Mouse (Mus musculus): ENCODE results near the gene 4921536K21Rik. TPM values are rescaled to one million over a fixed set of nuclear protein-coding genes. Genes with fewer than 3 reads are reported as not detected.

The 4921536K21Rik gene
- 0.12 and 0.20 TPM in 2 replicates for polyA plus RNA-seq (2016; fragmentation: Nextera tagmentation; extraction: Ambion mirVana)

- H3K36me3 ChIP-seq = peaks cover 25% of the 10 kb centered on the region
- H3K27ac ChIP-seq (ENCODE audit: poor library complexity, severe bottlenecking) = peak within 1 kb of the TSS; percentile 77
- H3K9ac ChIP-seq = peak within 1 kb of the TSS; percentile 78
- ATAC-seq (ENCODE audit: insufficient number of reproducible peaks, low FRiP score) = peak; percentile 97
- H3K4me3 ChIP-seq = peak within 1 kb of the TSS; percentile 60
- peaks cover 14% of the 10 kb centered on the region for H3K4me1 ChIP-seq (replicated peaks)
- WGBS = 3% methylated on average over 46 of the region's 46 CpGs
- H3K9me3 ChIP-seq (replicated peaks) = no peaks in the 10 kb centered on the region
- H3K27me3 ChIP-seq (replicated peaks) = no peaks in the 10 kb centered on the region
- peak within 1 kb of the TSS; percentile 89 for H3K4me2 ChIP-seq
Observed at GRCm38 (mm10) chr11:3894406-3895281, at the start of gene 4921536K21Rik, which contains the start of gene Dusp18. Gene 4921536K21Rik, minus strand, starts transcription at chr11:3895098. Gene Dusp18, plus strand, starts transcription at chr11:3895240.

- no peak overlapping the region for H3K4me2 ChIP-seq
- H3K36me3 ChIP-seq = no peaks in the 10 kb centered on the region
- no peaks in the 10 kb centered on the region for H3K9me3 ChIP-seq (replicated peaks)
- peaks cover 3% of the 10 kb centered on the region for H3K27me3 ChIP-seq (replicated peaks)
- no peak overlapping the region for H3K9ac ChIP-seq
- 77% methylated on average over 7 of the region's 7 CpGs for WGBS
- no peaks in the 10 kb centered on the region for H3K4me1 ChIP-seq (replicated peaks)
- no peak overlapping the region for H3K4me3 ChIP-seq
- no peak for ATAC-seq (ENCODE audit: insufficient number of reproducible peaks, low FRiP score)
- H3K27ac ChIP-seq (ENCODE audit: poor library complexity, severe bottlenecking) = no peak overlapping the region
Observed at GRCm38 (mm10) chr11:3941371-3941770, 46.5 kb upstream of the 4921536K21Rik start.

- Histone ChIP-seq H3K4me2 (no peak overlapping the region), H3K9me3 (replicated peaks) (no peaks in the 10 kb centered on the region), H3K4me1 (replicated peaks) (peaks cover 3% of the 10 kb centered on the region), H3K36me3 (no peaks in the 10 kb centered on the region), H3K4me3 (no peak overlapping the region), H3K9ac (no peak overlapping the region), H3K27ac (ENCODE audit: poor library complexity, severe bottlenecking) (no peak overlapping the region), H3K27me3 (replicated peaks) (no peaks in the 10 kb centered on the region)
- no peak for ATAC-seq (ENCODE audit: insufficient number of reproducible peaks, low FRiP score)
- 75% methylated on average over 13 of the region's 13 CpGs for WGBS
Observed at GRCm38 (mm10) chr11:3937321-3937874, 42.5 kb upstream of the 4921536K21Rik start.

- Histone ChIP-seq H3K4me3 (no peak overlapping the region), H3K4me2 (no peak overlapping the region), H3K9ac (no peak overlapping the region), H3K27ac (ENCODE audit: poor library complexity, severe bottlenecking) (no peak overlapping the region), H3K9me3 (replicated peaks) (no peaks in the 10 kb centered on the region), H3K4me1 (replicated peaks) (peaks cover 3% of the 10 kb centered on the region), H3K27me3 (replicated peaks) (no peaks in the 10 kb centered on the region), H3K36me3 (no peaks in the 10 kb centered on the region)
- 85% methylated on average over 3 of the region's 3 CpGs for WGBS
- no peak for ATAC-seq (ENCODE audit: insufficient number of reproducible peaks, low FRiP score)
Observed at GRCm38 (mm10) chr11:3936318-3936717, 41.4 kb upstream of the 4921536K21Rik start.

GRCm38 (mm10) chr11:3935135-3935534 is 40.2 kb upstream of the 4921536K21Rik start:
- Histone ChIP-seq H3K9me3 (replicated peaks) (no peaks in the 10 kb centered on the region), H3K4me1 (replicated peaks) (peaks cover 15% of the 10 kb centered on the region), H3K9ac (no peak overlapping the region), H3K36me3 (no peaks in the 10 kb centered on the region), H3K4me3 (no peak overlapping the region), H3K4me2 (no peak overlapping the region), H3K27me3 (replicated peaks) (no peaks in the 10 kb centered on the region), H3K27ac (ENCODE audit: poor library complexity, severe bottlenecking) (no peak overlapping the region)
- 56% methylated on average over 4 of the region's 4 CpGs for WGBS
- ATAC-seq (ENCODE audit: insufficient number of reproducible peaks, low FRiP score) = no peak

- Histone ChIP-seq H3K4me1 (replicated peaks) (peaks cover 19% of the 10 kb centered on the region), H3K27ac (ENCODE audit: poor library complexity, severe bottlenecking) (no peak overlapping the region), H3K4me3 (no peak overlapping the region), H3K4me2 (no peak overlapping the region), H3K9me3 (replicated peaks) (no peaks in the 10 kb centered on the region), H3K36me3 (peaks cover 5% of the 10 kb centered on the region; the same call in 1 of the 2 replicates), H3K9ac (no peak overlapping the region), H3K27me3 (replicated peaks) (no peaks in the 10 kb centered on the region)
- no peak for ATAC-seq (ENCODE audit: insufficient number of reproducible peaks, low FRiP score)
- WGBS = 87% methylated on average over 9 of the region's 9 CpGs
Observed at GRCm38 (mm10) chr11:3933756-3934285, 38.9 kb upstream of the 4921536K21Rik start.

- Histone ChIP-seq H3K36me3 (peaks cover 19% of the 10 kb centered on the region), H3K9ac (peak within 1 kb of the TSS; percentile 80), H3K4me1 (replicated peaks) (peaks cover 19% of the 10 kb centered on the region), H3K4me2 (peak within 1 kb of the TSS; percentile 83), H3K9me3 (replicated peaks) (no peaks in the 10 kb centered on the region), H3K27me3 (replicated peaks) (no peaks in the 10 kb centered on the region), H3K4me3 (peak within 1 kb of the TSS; percentile 70), H3K27ac (ENCODE audit: poor library complexity, severe bottlenecking) (peak within 1 kb of the TSS; percentile 67)
- peak; percentile 93 for ATAC-seq (ENCODE audit: insufficient number of reproducible peaks, low FRiP score)
- under 1% methylated on average over 25 of the region's 26 CpGs for WGBS
Observed at GRCm38 (mm10) chr11:3931511-3932211, 36.8 kb upstream of the 4921536K21Rik start, which contains the start of gene Tcn2. Gene Tcn2, minus strand, starts transcription at chr11:3932159.

- Histone ChIP-seq H3K9ac (peak overlapping the region; percentile 80), H3K4me2 (peak overlapping the region; percentile 83), H3K4me1 (replicated peaks) (peaks cover 19% of the 10 kb centered on the region), H3K27me3 (replicated peaks) (no peaks in the 10 kb centered on the region), H3K9me3 (replicated peaks) (no peaks in the 10 kb centered on the region), H3K36me3 (peaks cover 25% of the 10 kb centered on the region), H3K4me3 (peak overlapping the region; percentile 70), H3K27ac (ENCODE audit: poor library complexity, severe bottlenecking) (no peak overlapping the region)
- ATAC-seq (ENCODE audit: insufficient number of reproducible peaks, low FRiP score) = no peak
- 41% methylated on average over 6 of the region's 6 CpGs for WGBS
Observed at GRCm38 (mm10) chr11:3930931-3931330, 36.0 kb upstream of the 4921536K21Rik start.

- H3K4me3 ChIP-seq = no peak overlapping the region
- peaks cover 19% of the 10 kb centered on the region for H3K4me1 ChIP-seq (replicated peaks)
- H3K27ac ChIP-seq (ENCODE audit: poor library complexity, severe bottlenecking) = no peak overlapping the region
- WGBS = 77% methylated on average over 4 of the region's 4 CpGs
- H3K9ac ChIP-seq = no peak overlapping the region
- peaks cover 34% of the 10 kb centered on the region for H3K36me3 ChIP-seq
- H3K9me3 ChIP-seq (replicated peaks) = no peaks in the 10 kb centered on the region
- no peaks in the 10 kb centered on the region for H3K27me3 ChIP-seq (replicated peaks)
- no peak for ATAC-seq (ENCODE audit: insufficient number of reproducible peaks, low FRiP score)
- H3K4me2 ChIP-seq = no peak overlapping the region; the same call in 1 of the 2 replicates
Observed at GRCm38 (mm10) chr11:3930019-3930418, 35.1 kb upstream of the 4921536K21Rik start.

- Histone ChIP-seq H3K9ac (no peak overlapping the region), H3K27me3 (replicated peaks) (no peaks in the 10 kb centered on the region), H3K9me3 (replicated peaks) (no peaks in the 10 kb centered on the region), H3K4me2 (no peak overlapping the region), H3K4me3 (no peak overlapping the region), H3K4me1 (replicated peaks) (peaks cover 11% of the 10 kb centered on the region), H3K36me3 (peaks cover 61% of the 10 kb centered on the region), H3K27ac (ENCODE audit: poor library complexity, severe bottlenecking) (no peak overlapping the region)
- WGBS = 87% methylated on average over 10 of the region's 10 CpGs
- ATAC-seq (ENCODE audit: insufficient number of reproducible peaks, low FRiP score) = no peak
Observed at GRCm38 (mm10) chr11:3925916-3926315, 31.0 kb upstream of the 4921536K21Rik start.

- no peaks in the 10 kb centered on the region for H3K9me3 ChIP-seq (replicated peaks)
- no peak overlapping the region for H3K9ac ChIP-seq
- no peaks in the 10 kb centered on the region for H3K4me1 ChIP-seq (replicated peaks)
- no peak for ATAC-seq (ENCODE audit: insufficient number of reproducible peaks, low FRiP score)
- 83% methylated on average over 6 of the region's 6 CpGs for WGBS
- H3K4me3 ChIP-seq = no peak overlapping the region
- no peak overlapping the region for H3K27ac ChIP-seq (ENCODE audit: poor library complexity, severe bottlenecking)
- no peak overlapping the region for H3K4me2 ChIP-seq
- no peaks in the 10 kb centered on the region for H3K27me3 ChIP-seq (replicated peaks)
- H3K36me3 ChIP-seq = peaks cover 63% of the 10 kb centered on the region
Observed at GRCm38 (mm10) chr11:3922731-3923130, 27.8 kb upstream of the 4921536K21Rik start.
